Mouse (Mus musculus): ENCODE data around the gene Adcy4.

Gene Adcy4

GRCm38 (mm10) chr14:55783958-55784235 is at the start of gene Adcy4:
TSS of gene Adcy4 (minus strand) at chr14:55784095.
- DNase-seq (ENCODE audit: low spot score in 2 of 2), result peak in 1 of 2 experiments; percentile 1

GRCm38 (mm10) chr14:55833126-55833525 is 49.2 kb upstream of the Adcy4 start:
- no peak for DNase-seq (ENCODE audit: low spot score in 2 of 2)

GRCm38 (mm10) chr14:55830331-55830730 is 46.4 kb upstream of the Adcy4 start:
- no peak for DNase-seq (ENCODE audit: low spot score in 2 of 2)

GRCm38 (mm10) chr14:55829854-55830253 is 46.0 kb upstream of the Adcy4 start:
- no peak for DNase-seq (ENCODE audit: low spot score in 2 of 2)

GRCm38 (mm10) chr14:55828716-55829263 is 44.9 kb upstream of the Adcy4 start:
- no peak for DNase-seq (ENCODE audit: low spot score in 2 of 2)

- no peak for DNase-seq (ENCODE audit: low spot score in 2 of 2)
Observed at GRCm38 (mm10) chr14:55826551-55827340, 42.9 kb upstream of the Adcy4 start.

- DNase-seq (ENCODE audit: low spot score in 2 of 2), result no peak
Observed at GRCm38 (mm10) chr14:55826142-55826541, 42.2 kb upstream of the Adcy4 start.

GRCm38 (mm10) chr14:55825216-55826051 is 41.5 kb upstream of the Adcy4 start:
- no peak for DNase-seq (ENCODE audit: low spot score in 2 of 2)

GRCm38 (mm10) chr14:55824481-55825215 is 40.8 kb upstream of the Adcy4 start:
- no peak for DNase-seq (ENCODE audit: low spot score in 2 of 2)

GRCm38 (mm10) chr14:55824001-55824480 is 40.1 kb upstream of the Adcy4 start:
- DNase-seq (ENCODE audit: low spot score in 2 of 2), result no peak

- no peak for DNase-seq (ENCODE audit: low spot score in 2 of 2)
Observed at GRCm38 (mm10) chr14:55822991-55823762, 39.3 kb upstream of the Adcy4 start, which contains the start of gene Nfatc4. TSS of gene Nfatc4 (plus strand) at chr14:55823144.

- peak in 1 of 2 experiments; percentile 62 for DNase-seq (ENCODE audit: low spot score in 2 of 2)
Observed at GRCm38 (mm10) chr14:55822435-55822990, 38.6 kb upstream of the Adcy4 start.

GRCm38 (mm10) chr14:55820576-55820975 is 36.7 kb upstream of the Adcy4 start:
- no peak for DNase-seq (ENCODE audit: low spot score in 2 of 2)

- DNase-seq (ENCODE audit: low spot score in 2 of 2), result no peak
Observed at GRCm38 (mm10) chr14:55819845-55820405, 36.0 kb upstream of the Adcy4 start.

GRCm38 (mm10) chr14:55815310-55815751 is 31.4 kb upstream of the Adcy4 start:
- no peak for DNase-seq (ENCODE audit: low spot score in 2 of 2)

GRCm38 (mm10) chr14:55814885-55815284 is 31.0 kb upstream of the Adcy4 start:
- DNase-seq (ENCODE audit: low spot score in 2 of 2), result no peak

GRCm38 (mm10) chr14:55795380-55796163 is 11.7 kb upstream of the Adcy4 start:
- DNase-seq (ENCODE audit: low spot score in 2 of 2), result no peak

- no peak for DNase-seq (ENCODE audit: low spot score in 2 of 2)
Observed at GRCm38 (mm10) chr14:55793946-55794345, 10.1 kb upstream of the Adcy4 start.

GRCm38 (mm10) chr14:55793461-55793860 is 9.6 kb upstream of the Adcy4 start:
- DNase-seq (ENCODE audit: low spot score in 2 of 2), result no peak
